In genomic region chr11:11963587-11963986, GRCm38 (mm10) we compare ENCODE assay signal across 8 mouse cellular contexts.
DNase-seq lines count a peak whose midpoint lies in the region; ATAC-seq and TF ChIP-seq lines count a peak whose summit lies in the region.

No protein-coding gene starts in this region.

- no peak for TF ChIP-seq EP300 in liver, postnatal 0 days (IDR thresholded peaks at IDR 0.05; ENCODE audit: low read depth)

- no peak overlapping the region for H3K9ac ChIP-seq in forebrain, embryonic 12.5 days
- H3K9ac ChIP-seq in forebrain, embryonic 15.5 days (replicated peaks) = no peak overlapping the region
- no peak overlapping the region for H3K9ac ChIP-seq in lung, embryonic 15.5 days
- H3K9ac ChIP-seq in liver, postnatal 0 days (replicated peaks) = no peak overlapping the region

- peaks cover 34% of the 10 kb centered on the region for H3K36me3 ChIP-seq in forebrain, embryonic 12.5 days (replicated peaks)
- no peaks in the 10 kb centered on the region for H3K36me3 ChIP-seq in forebrain, embryonic 15.5 days
- peaks cover 33% of the 10 kb centered on the region for H3K36me3 ChIP-seq in lung, embryonic 15.5 days
- 0 out of 2 replicates have a peak, but pooled peaks cover 2% of the 10 kb centered on the region for H3K36me3 ChIP-seq in liver, postnatal 0 days (replicated peaks; ENCODE audit: insufficient read depth, low read length)

- no peak for ATAC-seq in forebrain, embryonic 12.5 days (ENCODE audit: low FRiP score)
- no peak for ATAC-seq in forebrain, embryonic 15.5 days (replicated peaks)
- no peak for ATAC-seq in lung, embryonic 15.5 days (ENCODE audit: borderline replicate concordance, extremely low read depth, low FRiP score, low TSS enrichment)
- ATAC-seq in liver, postnatal 0 days = 0 out of 2 replicates have a peak, but pooled peaks have one; percentile 11

- no peak overlapping the region for H3K4me2 ChIP-seq in forebrain, embryonic 12.5 days
- H3K4me2 ChIP-seq in forebrain, embryonic 15.5 days (replicated peaks) = no peak overlapping the region
- H3K4me2 ChIP-seq in lung, embryonic 15.5 days = no peak overlapping the region
- peak overlapping the region; percentile 3; the same call in 1 of the 2 replicates for H3K4me2 ChIP-seq in liver, postnatal 0 days (ENCODE audit: low read depth, low read length)

- H3K27ac ChIP-seq in forebrain, embryonic 12.5 days = 0 out of 2 replicates have a peak overlapping the region, but pooled peaks have one; percentile 25
- H3K27ac ChIP-seq in forebrain, embryonic 15.5 days (replicated peaks) = no peak overlapping the region
- H3K27ac ChIP-seq in lung, embryonic 15.5 days = peak overlapping the region; percentile 69
- H3K27ac ChIP-seq in embryonic fibroblast, embryonic 13.5 days (ENCODE audit: insufficient read depth, low read length) = peak overlapping the region; percentile 55
- no peak overlapping the region for H3K27ac ChIP-seq in liver, postnatal 0 days (ENCODE audit: low read depth)
- no peak overlapping the region for H3K27ac ChIP-seq in cerebellum, adult 2 months (ENCODE audit: insufficient read depth, low read length)

- no peak for TF ChIP-seq CTCF in embryonic fibroblast, embryonic 13.5 days (IDR thresholded peaks at IDR 0.05; ENCODE audit: borderline replicate concordance, insufficient read depth, low read length)
- no peak for TF ChIP-seq CTCF in liver, postnatal 0 days (IDR thresholded peaks at IDR 0.05; ENCODE audit: low read depth)
- no peak for TF ChIP-seq CTCF in cerebellum, adult 2 months (IDR thresholded peaks at IDR 0.05; ENCODE audit: borderline replicate concordance, insufficient read depth, low read depth, low read length)

- no peak for TF ChIP-seq POLR2A in embryonic fibroblast, embryonic 13.5 days (IDR thresholded peaks at IDR 0.05; ENCODE audit: low read depth, low read length)
- no peak for TF ChIP-seq POLR2A in cerebellum, adult 2 months (IDR thresholded peaks at IDR 0.05; ENCODE audit: borderline replicate concordance, insufficient read depth, low read length)

- no peak for DNase-seq in lung, adult 18-20 months
- DNase-seq in liver, postnatal 0 days = no peak
- DNase-seq in right cerebral cortex, postnatal 14 days = no peak
- DNase-seq in cerebellum, adult 2 months = no peak

- H3K9me3 ChIP-seq in forebrain, embryonic 12.5 days = no peaks in the 10 kb centered on the region
- no peaks in the 10 kb centered on the region for H3K9me3 ChIP-seq in forebrain, embryonic 15.5 days
- H3K9me3 ChIP-seq in lung, embryonic 15.5 days = no peaks in the 10 kb centered on the region
- no peaks in the 10 kb centered on the region for H3K9me3 ChIP-seq in liver, postnatal 0 days (ENCODE audit: low read length)

- 76% methylated on average over 3 of the region's 3 CpGs for WGBS in forebrain, embryonic 12.5 days
- 83% methylated on average over 3 of the region's 3 CpGs for WGBS in forebrain, embryonic 15.5 days
- WGBS in lung, embryonic 15.5 days = 62% methylated on average over 3 of the region's 3 CpGs
- 42% methylated on average over 3 of the region's 3 CpGs for WGBS in liver, postnatal 0 days (ENCODE audit: insufficient replicate concordance)
- WGBS in cerebellum, adult 2 months = 84% methylated on average over 3 of the region's 3 CpGs

- H3K4me1 ChIP-seq in forebrain, embryonic 12.5 days = peaks cover 30% of the 10 kb centered on the region
- no peaks in the 10 kb centered on the region for H3K4me1 ChIP-seq in forebrain, embryonic 15.5 days
- H3K4me1 ChIP-seq in lung, embryonic 15.5 days = peaks cover 45% of the 10 kb centered on the region
- peaks cover 23% of the 10 kb centered on the region for H3K4me1 ChIP-seq in embryonic fibroblast, embryonic 13.5 days (ENCODE audit: control insufficient read depth, insufficient read depth, low read length)
- peaks cover 51% of the 10 kb centered on the region for H3K4me1 ChIP-seq in liver, postnatal 0 days (ENCODE audit: insufficient read depth)
- no peaks in the 10 kb centered on the region; the same call in none of the 2 replicates for H3K4me1 ChIP-seq in cerebellum, adult 2 months (ENCODE audit: control insufficient read depth, insufficient read depth, low read length)

- no peaks in the 10 kb centered on the region for H3K27me3 ChIP-seq in forebrain, embryonic 12.5 days
- no peaks in the 10 kb centered on the region for H3K27me3 ChIP-seq in forebrain, embryonic 15.5 days
- H3K27me3 ChIP-seq in lung, embryonic 15.5 days = no peaks in the 10 kb centered on the region
- no peaks in the 10 kb centered on the region for H3K27me3 ChIP-seq in liver, postnatal 0 days (ENCODE audit: insufficient read depth, low read length)
- H3K27me3 ChIP-seq in cerebellum, adult 2 months (ENCODE audit: control insufficient read depth, insufficient read depth, low read length) = no peaks in the 10 kb centered on the region

- no peak overlapping the region for H3K4me3 ChIP-seq in forebrain, embryonic 12.5 days (replicated peaks)
- no peak overlapping the region for H3K4me3 ChIP-seq in forebrain, embryonic 15.5 days
- H3K4me3 ChIP-seq in lung, embryonic 15.5 days = no peak overlapping the region
- no peak overlapping the region for H3K4me3 ChIP-seq in embryonic fibroblast, embryonic 13.5 days (ENCODE audit: insufficient read depth, low read length)
- H3K4me3 ChIP-seq in liver, postnatal 0 days (ENCODE audit: low read depth, low read length) = no peak overlapping the region
- H3K4me3 ChIP-seq in cerebellum, adult 2 months (replicated peaks; ENCODE audit: insufficient read depth, low read depth, low read length) = no peak overlapping the region

Comparison
In these comparisons a context has a peak if more than half of its experiments do, and no peak if none do; other contexts are left out.
1. H3K27ac ChIP-seq: peak in forebrain, embryonic 12.5 days (single experiment), lung, embryonic 15.5 days (single experiment) and embryonic fibroblast, embryonic 13.5 days (single experiment); none in forebrain, embryonic 15.5 days (single experiment), liver, postnatal 0 days (single experiment) and cerebellum, adult 2 months (single experiment).